Mouse (Mus musculus): ENCODE results near the gene Ifit2. TPM values are rescaled to one million over a fixed set of nuclear protein-coding genes. Genes with fewer than 3 reads are reported as not detected.

The Ifit2 gene
- polyA plus RNA-seq, 1 experiment: 0.01 TPM

DNA sequence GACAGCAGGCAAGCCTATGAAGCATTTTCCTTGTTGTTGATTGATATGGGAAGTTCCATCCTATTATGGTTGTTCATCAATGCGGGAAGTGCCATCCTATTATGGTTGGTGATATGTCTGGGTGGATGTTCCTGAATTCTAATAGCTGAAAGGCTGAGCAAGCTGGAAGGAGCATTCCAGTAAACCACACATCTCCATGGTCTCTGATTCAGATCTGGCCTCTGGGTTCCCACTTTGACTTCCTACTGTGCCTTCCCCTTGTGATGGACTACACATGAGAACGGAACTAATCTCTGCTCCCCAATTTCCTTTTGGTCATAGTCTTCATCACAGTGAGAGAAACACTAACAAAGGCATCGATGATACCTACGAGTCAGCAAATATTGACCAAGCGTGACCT, 70.4 kb downstream of the Ifit2 start:
- Histone ChIP-seq H3K4me1 (ENCODE audit: control insufficient read depth) (no peaks in the 10 kb centered on the region), H3K4me3 (replicated peaks) (no peak overlapping the region), H3K9me3 (ENCODE audit: control insufficient read depth, low read length) (no peaks in the 10 kb centered on the region), H3K36me3 (ENCODE audit: control insufficient read depth) (no peaks in the 10 kb centered on the region), H3K27me3 (ENCODE audit: control insufficient read depth) (no peaks in the 10 kb centered on the region)
- TF ChIP-seq GATA1 (IDR thresholded peaks at IDR 0.05; ENCODE audit: low read length) (no peak), TAL1 (IDR thresholded peaks at IDR 0.05; ENCODE audit: low read length) (no peak)

- Histone ChIP-seq H3K27me3 (ENCODE audit: control insufficient read depth) (no peaks in the 10 kb centered on the region), H3K4me1 (ENCODE audit: control insufficient read depth) (no peaks in the 10 kb centered on the region), H3K9me3 (ENCODE audit: control insufficient read depth, low read length) (no peaks in the 10 kb centered on the region), H3K4me3 (replicated peaks) (no peak overlapping the region), H3K36me3 (ENCODE audit: control insufficient read depth) (no peaks in the 10 kb centered on the region)
- no peak for TF ChIP-seq GATA1 (IDR thresholded peaks at IDR 0.05; ENCODE audit: low read length)
- TF ChIP-seq TAL1 (IDR thresholded peaks at IDR 0.05; ENCODE audit: low read length): no peak
Measured at GRCm38 (mm10) chr19:34623781-34624180, 73.3 kb downstream of the Ifit2 start.

- Histone ChIP-seq H3K9me3 (ENCODE audit: control insufficient read depth, low read length) (no peaks in the 10 kb centered on the region), H3K36me3 (ENCODE audit: control insufficient read depth) (no peaks in the 10 kb centered on the region), H3K4me3 (replicated peaks) (no peak overlapping the region), H3K4me1 (ENCODE audit: control insufficient read depth) (no peaks in the 10 kb centered on the region), H3K27me3 (ENCODE audit: control insufficient read depth) (no peaks in the 10 kb centered on the region)
- TF ChIP-seq TAL1 (IDR thresholded peaks at IDR 0.05; ENCODE audit: low read length): no peak
- TF ChIP-seq GATA1 (IDR thresholded peaks at IDR 0.05; ENCODE audit: low read length): no peak
Measured at GRCm38 (mm10) chr19:34624663-34625062, 74.2 kb downstream of the Ifit2 start.

Other genes starting within 250 kb of the Ifit2 start
- gene Ch25h, start 75.5 kb upstream of the Ifit2 start, polyA plus RNA-seq (2012): not detected in 2 replicates
- gene Lipa, start 23.2 kb upstream of the Ifit2 start, polyA plus RNA-seq (2012): 0.02 and 0.03 TPM in 2 replicates
- 0.04 TPM in 1 of 2 replicates, not detected in the other for gene Ifit3, start 32.8 kb downstream of the Ifit2 start, polyA plus RNA-seq (2012)
- 0.01 TPM in 1 of 2 replicates, not detected in the other for gene Ifit1bl1, start 51.3 kb downstream of the Ifit2 start, polyA plus RNA-seq (2012)
- 0.04 TPM in 1 of 2 replicates, not detected in the other for gene Ifit3b, start 57.3 kb downstream of the Ifit2 start, polyA plus RNA-seq (2012)
- not detected in 2 replicates for gene Ifit1bl2, start 90.0 kb downstream of the Ifit2 start, polyA plus RNA-seq (2012)
- not detected in 2 replicates for gene Ifit1, start 90.2 kb downstream of the Ifit2 start, polyA plus RNA-seq (2012)
- gene Slc16a12, start 196.6 kb downstream of the Ifit2 start, polyA plus RNA-seq (2012): not detected in 2 replicates

Measured in erythroblast, embryonic 14.5 days (primary cell).